Mouse (Mus musculus) E14TG2a.4 (cell line): ENCODE results near the gene Gpr146.

Source experiments
- CTCF ChIP-seq: conservative IDR thresholded peaks from 2 replicates; pipeline ENCODE4 v1.5.1; 2014; ENCODE audit warnings: low read length
- POU5F1 ChIP-seq: IDR thresholded peaks from 2 replicates; pipeline ENCODE4 v1.6.1; 2014; ENCODE audit warnings: low read length, borderline replicate concordance

- TF ChIP-seq CTCF (no peak), POU5F1 (no peak)
Observed at GRCm38 (mm10) chr5:139408511-139408910, 31.0 kb downstream of the Gpr146 start.
